In the genomic region with DNA sequence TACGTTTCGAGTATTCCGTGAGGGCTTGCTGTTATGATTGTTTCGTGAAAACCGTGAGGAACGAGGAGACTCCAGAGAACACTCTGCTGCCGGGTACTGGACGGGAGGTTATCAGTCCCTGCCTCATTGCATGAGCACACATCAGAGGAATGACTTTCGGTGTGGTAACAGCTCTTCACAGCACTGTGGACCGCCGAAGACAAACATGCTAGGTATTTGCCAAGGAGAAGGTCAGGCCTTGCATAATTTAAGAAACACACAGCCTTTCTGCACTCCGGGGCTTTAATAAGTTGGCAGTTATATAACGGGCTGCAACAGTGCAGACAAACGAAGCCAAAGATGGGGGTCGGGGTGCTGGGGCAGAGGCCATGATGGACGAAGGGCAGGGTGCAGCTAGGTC, we compare ENCODE assay signal across 10 mouse cellular contexts. TPM values are rescaled to one million over a fixed set of nuclear protein-coding genes. Genes with fewer than 3 reads are reported as not detected.
A peak's percentile ranks its signal among the peaks of the same experiment; 100 is the strongest.
DNase-seq lines count a peak whose midpoint lies in the region; ATAC-seq and TF ChIP-seq lines count a peak whose summit lies in the region.
"Had no signal": no experiment of that assay in that cellular context is flagged by ENCODE, and none has a peak within 500 bp of the region (broad histone marks: within the 10 kb centered on the region; RNA-seq: fewer than 3 reads in every experiment).

No protein-coding gene starts in this region.

- peak; percentile 35 for DNase-seq in urinary bladder, postnatal 14 days (ENCODE audit: low spot score)
- no peak for DNase-seq in urinary bladder, postnatal 25 days (ENCODE audit: low spot score)
- DNase-seq in lung, embryonic 14.5 days = peak; percentile 51
- DNase-seq in frontal cortex, postnatal 14 days (ENCODE audit: low spot score in 2 of 2) = no peak
- no peak for DNase-seq in thymus, adult 2 months
- no peak for DNase-seq in cerebellum, adult 11 months
- DNase-seq: cerebellum, postnatal 25 days had no signal

- TF ChIP-seq CTCF in lung, embryonic 14.5 days (IDR thresholded peaks at IDR 0.05; ENCODE audit: low read depth) = no peak
- no peak for TF ChIP-seq CTCF in thymus, adult 2 months (IDR thresholded peaks at IDR 0.05; ENCODE audit: borderline replicate concordance, control insufficient read depth, extremely low read depth, insufficient read depth, low read length, poor library complexity)

- H3K4me1 ChIP-seq in intestine, embryonic 15.5 days (replicated peaks) = peaks cover 6% of the 10 kb centered on the region; the same call in 1 of the 2 replicates
- H3K4me1 ChIP-seq in intestine, embryonic 16.5 days (ENCODE audit: control insufficient read depth, insufficient read depth, low read length) = no peaks in the 10 kb centered on the region
- peaks cover 7% of the 10 kb centered on the region; the same call in 1 of the 2 replicates for H3K4me1 ChIP-seq in lung, embryonic 14.5 days (ENCODE audit: insufficient read depth)
- no peaks in the 10 kb centered on the region for H3K4me1 ChIP-seq in thymus, adult 2 months (replicated peaks; ENCODE audit: control insufficient read depth, insufficient read depth, low read length)

- 0 out of 2 replicates have a peak, but pooled peaks cover 4% of the 10 kb centered on the region for H3K36me3 ChIP-seq in intestine, embryonic 15.5 days
- H3K36me3 ChIP-seq in intestine, embryonic 16.5 days (ENCODE audit: control insufficient read depth, insufficient read depth, low read length) = 0 out of 2 replicates have a peak, but pooled peaks cover 3% of the 10 kb centered on the region
- 0 out of 2 replicates have a peak, but pooled peaks cover 3% of the 10 kb centered on the region for H3K36me3 ChIP-seq in lung, embryonic 14.5 days (ENCODE audit: insufficient read depth)
- H3K36me3 ChIP-seq in thymus, adult 2 months (ENCODE audit: control insufficient read depth, insufficient read depth, low read length) = no peaks in the 10 kb centered on the region

- no peak overlapping the region for H3K9ac ChIP-seq in intestine, embryonic 15.5 days
- no peak overlapping the region for H3K9ac ChIP-seq in intestine, embryonic 16.5 days (ENCODE audit: low read depth, low read length)
- no peak overlapping the region for H3K9ac ChIP-seq in lung, embryonic 14.5 days

- no peak for TF ChIP-seq POLR2A in thymus, adult 2 months (IDR thresholded peaks at IDR 0.05; ENCODE audit: control insufficient read depth, extremely low read depth, insufficient read depth, low read length, poor library complexity)

- ATAC-seq in intestine, embryonic 15.5 days = peak; percentile 45; the same call in 1 of the 2 replicates
- no peak for ATAC-seq in intestine, embryonic 16.5 days
- no peak for ATAC-seq in lung, embryonic 14.5 days (ENCODE audit: insufficient read depth)
- ATAC-seq: Patski had no signal

- H3K4me3 ChIP-seq in intestine, embryonic 15.5 days (replicated peaks) = no peak overlapping the region
- H3K4me3 ChIP-seq in intestine, embryonic 16.5 days (ENCODE audit: low read length) = no peak overlapping the region
- H3K4me3 ChIP-seq in lung, embryonic 14.5 days (ENCODE audit: low read depth, low read length) = no peak overlapping the region
- no peak overlapping the region for H3K4me3 ChIP-seq in thymus, adult 2 months (ENCODE audit: control insufficient read depth, insufficient read depth, low read length)

- H3K4me2 ChIP-seq in intestine, embryonic 15.5 days (replicated peaks) = no peak overlapping the region
- no peak overlapping the region for H3K4me2 ChIP-seq in intestine, embryonic 16.5 days (ENCODE audit: low read depth, low read length)
- H3K4me2 ChIP-seq in lung, embryonic 14.5 days = no peak overlapping the region

- 72% methylated on average over 16 of the region's 16 CpGs for WGBS in intestine, embryonic 15.5 days
- 68% methylated on average over 16 of the region's 16 CpGs for WGBS in intestine, embryonic 16.5 days
- WGBS in lung, embryonic 14.5 days = 47% methylated on average over 16 of the region's 16 CpGs
- 96% methylated on average over 16 of the region's 16 CpGs for WGBS in thymus, adult 2 months

- 0 out of 2 replicates have a peak, but pooled peaks cover 3% of the 10 kb centered on the region for H3K9me3 ChIP-seq in intestine, embryonic 15.5 days
- H3K9me3 ChIP-seq in intestine, embryonic 16.5 days (ENCODE audit: control insufficient read depth, low read length) = no peaks in the 10 kb centered on the region
- H3K9me3 ChIP-seq in lung, embryonic 14.5 days (ENCODE audit: low read depth, low read length) = no peaks in the 10 kb centered on the region

- no peaks in the 10 kb centered on the region for H3K27me3 ChIP-seq in intestine, embryonic 15.5 days (replicated peaks)
- H3K27me3 ChIP-seq in intestine, embryonic 16.5 days (replicated peaks; ENCODE audit: control insufficient read depth, insufficient read depth, low read length) = no peaks in the 10 kb centered on the region
- H3K27me3 ChIP-seq in lung, embryonic 14.5 days (ENCODE audit: insufficient read depth, low read length) = no peaks in the 10 kb centered on the region
- H3K27me3 ChIP-seq in thymus, adult 2 months (ENCODE audit: control insufficient read depth, insufficient read depth, low read length) = no peaks in the 10 kb centered on the region
- H3K27me3 ChIP-seq: Patski had no signal

- H3K27ac ChIP-seq in intestine, embryonic 15.5 days = no peak overlapping the region
- H3K27ac ChIP-seq in intestine, embryonic 16.5 days (ENCODE audit: low read length) = no peak overlapping the region
- H3K27ac ChIP-seq in lung, embryonic 14.5 days (ENCODE audit: low read depth) = no peak overlapping the region
- no peak overlapping the region for H3K27ac ChIP-seq in thymus, adult 2 months (ENCODE audit: control insufficient read depth, insufficient read depth, low read length)

RNA-seq across cellular contexts. Expression of a gene that starts 25.9 kb away (rescaled TPM):
- polyA plus RNA-seq in intestine, embryonic 15.5 days (2015; fragmentation: Nextera tagmentation; extraction: Ambion mirVana) = 16.9 and 18.4 TPM in 2 replicates
- 17.6 and 18.8 TPM in 2 replicates for polyA plus RNA-seq in intestine, embryonic 16.5 days (2015; fragmentation: Nextera tagmentation; extraction: Ambion mirVana)
- polyA plus RNA-seq in lung, embryonic 14.5 days (2014; fragmentation: Nextera tagmentation; extraction: Ambion mirVana) = 20.1 and 22.9 TPM in 2 replicates
- polyA plus RNA-seq in thymus, adult 2 months (2012; rRNA removed) = 9.3 and 10.6 TPM in 2 replicates

Comparison
In these comparisons a context has a peak if more than half of its experiments do, and no peak if none do; other contexts are left out.
1. DNase-seq: peak in urinary bladder, postnatal 14 days (single experiment) and lung, embryonic 14.5 days (single experiment); none in urinary bladder, postnatal 25 days (single experiment), frontal cortex, postnatal 14 days (0 of 2), thymus, adult 2 months (single experiment) and cerebellum, adult 11 months (single experiment).